Mouse (Mus musculus) C2C12 (cell line): ENCODE data around the gene Trpm1.

Source experiments
- CEBPB ChIP-seq: IDR thresholded peaks from one replicate; pipeline ENCODE4 v1.6.1; 2011; ENCODE audit warnings: low read depth, mild to moderate bottlenecking, control low read depth, moderate library complexity
- CTCF ChIP-seq: IDR thresholded peaks from one replicate; pipeline ENCODE4 v1.5.1; 2011; ENCODE audit not compliant: control insufficient read depth, insufficient read depth, insufficient read length
- MAX ChIP-seq: IDR thresholded peaks from one replicate; pipeline ENCODE4 v1.6.1; 2011; ENCODE audit warnings: mild to moderate bottlenecking, control low read depth
- MYOD1 ChIP-seq: IDR thresholded peaks from one replicate; pipeline ENCODE4 v1.6.1; 2011; ENCODE audit warnings: low read depth; ENCODE audit not compliant: control insufficient read depth, insufficient read length
- MYOG ChIP-seq: IDR thresholded peaks from one replicate; pipeline ENCODE4 v1.6.1; 2011; ENCODE audit not compliant: control insufficient read depth, insufficient read length; ENCODE audit errors: extremely low read depth
- USF1 ChIP-seq: IDR thresholded peaks from one replicate; pipeline ENCODE4 v1.6.1; 2011; ENCODE audit warnings: low read depth, mild to moderate bottlenecking, control low read depth, moderate library complexity

- TF ChIP-seq CEBPB (no peak), CTCF (no peak), MAX (no peak), MYOD1 (no peak), USF1 (no peak), MYOG (no peak)
These were observed 142.8 kb downstream of the Trpm1 start for GRCm38 (mm10) chr7:64296286-64297010.
